Mouse (Mus musculus): ENCODE measurements around the gene Gfy. TPM values are rescaled to one million over a fixed set of nuclear protein-coding genes. Genes with fewer than 3 reads are reported as not detected.
"Not testable (repeated sequence)": the region's sequence is repeated elsewhere in the genome, so short reads cannot be mapped to it uniquely, and the experiment has no call there.

Gfy gene
- total and polyA plus RNA-seq, 2 experiments from 2014 or later = not detected

- Histone ChIP-seq H3K27ac (ENCODE audit: low read depth, low read length) (no peak overlapping the region), H3K4me2 (ENCODE audit: low read depth) (no peak overlapping the region), H3K4me1 (ENCODE audit: insufficient read depth) (peaks cover 15% of the 10 kb centered on the region), H3K9ac (no peak overlapping the region), H3K27me3 (ENCODE audit: insufficient read depth, low read length) (no peaks in the 10 kb centered on the region), H3K9me3 (ENCODE audit: low read length) (no peaks in the 10 kb centered on the region), H3K36me3 (ENCODE audit: insufficient read depth) (peaks cover 23% of the 10 kb centered on the region; the same call in 1 of the 2 replicates), H3K4me3 (ENCODE audit: low read depth, low read length) (no peak overlapping the region)
- WGBS = 85% methylated on average over 14 of the region's 14 CpGs
- TF ChIP-seq CTCF (IDR thresholded peaks at IDR 0.05; ENCODE audit: low read depth) = no peak
- no peak for ATAC-seq
- no peak for DNase-seq
These were observed 21.9 kb downstream of the Gfy start for GRCm38 (mm10) chr7:45157459-45157858.

GRCm38 (mm10) chr7:45156206-45156605 lies 23.2 kb downstream of the Gfy start:
- no peak for ATAC-seq
- Histone ChIP-seq H3K4me2 (ENCODE audit: low read depth) (no peak overlapping the region), H3K27me3 (ENCODE audit: insufficient read depth, low read length) (no peaks in the 10 kb centered on the region), H3K36me3 (ENCODE audit: insufficient read depth) (peaks cover 23% of the 10 kb centered on the region; the same call in 1 of the 2 replicates), H3K4me1 (ENCODE audit: insufficient read depth) (peaks cover 13% of the 10 kb centered on the region; the same call in 1 of the 2 replicates), H3K9ac (no peak overlapping the region), H3K4me3 (ENCODE audit: low read depth, low read length) (no peak overlapping the region), H3K27ac (ENCODE audit: low read depth, low read length) (no peak overlapping the region), H3K9me3 (ENCODE audit: low read length) (no peaks in the 10 kb centered on the region)
- TF ChIP-seq CTCF (IDR thresholded peaks at IDR 0.05; ENCODE audit: low read depth) = no peak
- 98% methylated on average over 15 of the region's 15 CpGs for WGBS
- no peak for DNase-seq

GRCm38 (mm10) chr7:45155590-45155989 lies 23.8 kb downstream of the Gfy start:
- Histone ChIP-seq H3K36me3 (ENCODE audit: insufficient read depth) (peaks cover 23% of the 10 kb centered on the region; the same call in 1 of the 2 replicates), H3K27ac (ENCODE audit: low read depth, low read length) (no peak overlapping the region), H3K4me1 (ENCODE audit: insufficient read depth) (peaks cover 13% of the 10 kb centered on the region; the same call in 1 of the 2 replicates), H3K4me2 (ENCODE audit: low read depth) (peak overlapping the region; percentile 78; the same call in 1 of the 2 replicates), H3K9ac (no peak overlapping the region), H3K9me3 (ENCODE audit: low read length) (no peaks in the 10 kb centered on the region), H3K4me3 (ENCODE audit: low read depth, low read length) (peak overlapping the region; percentile 73; the same call in 1 of the 2 replicates), H3K27me3 (ENCODE audit: insufficient read depth, low read length) (no peaks in the 10 kb centered on the region)
- DNase-seq = no peak
- 88% methylated on average over 9 of the region's 9 CpGs for WGBS
- ATAC-seq = no peak
- TF ChIP-seq CTCF (IDR thresholded peaks at IDR 0.05; ENCODE audit: low read depth) = no peak

- H3K36me3 ChIP-seq (ENCODE audit: insufficient read depth) = peaks cover 18% of the 10 kb centered on the region; the same call in 1 of the 2 replicates
- no peaks in the 10 kb centered on the region for H3K27me3 ChIP-seq (ENCODE audit: insufficient read depth, low read length)
- H3K9ac ChIP-seq = peak overlapping the region; percentile 82
- peak overlapping the region; percentile 95; the same call in 1 of the 2 replicates for H3K27ac ChIP-seq (ENCODE audit: low read depth, low read length)
- ATAC-seq (peak; percentile 45), DNase-seq (peak; percentile 67)
- H3K9me3 ChIP-seq (ENCODE audit: low read length) = no peaks in the 10 kb centered on the region
- peak; percentile 62 for TF ChIP-seq CTCF (IDR thresholded peaks at IDR 0.05; ENCODE audit: low read depth)
- WGBS = 80% methylated on average over 12 of the region's 12 CpGs
- peaks cover 13% of the 10 kb centered on the region; the same call in 1 of the 2 replicates for H3K4me1 ChIP-seq (ENCODE audit: insufficient read depth)
- H3K4me3 ChIP-seq (ENCODE audit: low read depth, low read length) = peak overlapping the region; percentile 73
- peak overlapping the region; percentile 78 for H3K4me2 ChIP-seq (ENCODE audit: low read depth)
These were observed 24.3 kb downstream of the Gfy start for GRCm38 (mm10) chr7:45154993-45155514.

GRCm38 (mm10) chr7:45154096-45154992 lies 25.0 kb downstream of the Gfy start, which contains the start of the genes Pih1d1 and Aldh16a1:
Pih1d1 (plus strand) TSS chr7:45154303.
Aldh16a1 (minus strand) TSS chr7:45154584.
- H3K9me3 ChIP-seq (ENCODE audit: low read length) = no peaks in the 10 kb centered on the region
- peak within 1 kb of the TSS; percentile 82 for H3K9ac ChIP-seq
- H3K4me3 ChIP-seq (ENCODE audit: low read depth, low read length) = peak within 1 kb of the TSS; percentile 73
- peaks cover 14% of the 10 kb centered on the region; the same call in 1 of the 2 replicates for H3K36me3 ChIP-seq (ENCODE audit: insufficient read depth)
- no peaks in the 10 kb centered on the region for H3K27me3 ChIP-seq (ENCODE audit: insufficient read depth, low read length)
- ATAC-seq (peak; percentile 97), DNase-seq (peak; percentile 99)
- H3K4me2 ChIP-seq (ENCODE audit: low read depth) = peak within 1 kb of the TSS; percentile 78
- H3K4me1 ChIP-seq (ENCODE audit: insufficient read depth) = peaks cover 13% of the 10 kb centered on the region; the same call in 1 of the 2 replicates
- peak; percentile 79 for TF ChIP-seq CTCF (IDR thresholded peaks at IDR 0.05; ENCODE audit: low read depth)
- WGBS = 4% methylated on average over 69 of the region's 69 CpGs
- H3K27ac ChIP-seq (ENCODE audit: low read depth, low read length) = peak within 1 kb of the TSS; percentile 95

GRCm38 (mm10) chr7:45153586-45153985 lies 25.8 kb downstream of the Gfy start:
- WGBS = 2% methylated on average over 5 of the region's 5 CpGs
- no peak for TF ChIP-seq CTCF (IDR thresholded peaks at IDR 0.05; ENCODE audit: low read depth)

GRCm38 (mm10) chr7:45153052-45153451 lies 26.3 kb downstream of the Gfy start:
- not testable (repeated sequence) for H3K27ac ChIP-seq (ENCODE audit: low read depth, low read length); H3K9ac ChIP-seq; H3K27me3 ChIP-seq (ENCODE audit: insufficient read depth, low read length); H3K9me3 ChIP-seq (ENCODE audit: low read length); DNase-seq; H3K4me3 ChIP-seq (ENCODE audit: low read depth, low read length); H3K4me2 ChIP-seq (ENCODE audit: low read depth); H3K36me3 ChIP-seq (ENCODE audit: insufficient read depth); ATAC-seq
- H3K4me1 ChIP-seq (ENCODE audit: insufficient read depth) = peaks cover 13% of the 10 kb centered on the region; the same call in 1 of the 2 replicates
- 94% methylated on average over 2 of the region's 2 CpGs for WGBS

More at GRCm38 (mm10) chr7:45153586-45153985, 25.8 kb downstream of the Gfy start:
- ATAC-seq = no peak
- DNase-seq = no peak
- H3K4me3 ChIP-seq (ENCODE audit: low read depth, low read length) = peak overlapping the region; percentile 73
- peak overlapping the region; percentile 78 for H3K4me2 ChIP-seq (ENCODE audit: low read depth)
- peaks cover 7% of the 10 kb centered on the region; the same call in 1 of the 2 replicates for H3K36me3 ChIP-seq (ENCODE audit: insufficient read depth)
- H3K27me3 ChIP-seq (ENCODE audit: insufficient read depth, low read length) = no peaks in the 10 kb centered on the region
- H3K9me3 ChIP-seq (ENCODE audit: low read length) = no peaks in the 10 kb centered on the region
- peak overlapping the region; percentile 82 for H3K9ac ChIP-seq
- H3K27ac ChIP-seq (ENCODE audit: low read depth, low read length) = peak overlapping the region; percentile 95
- H3K4me1 ChIP-seq (ENCODE audit: insufficient read depth) = peaks cover 13% of the 10 kb centered on the region; the same call in 1 of the 2 replicates

Measured in forebrain, postnatal 0 days (tissue).